Mouse (Mus musculus) cerebellum, adult (tissue): ENCODE measurements around the gene Tex22.
A peak's percentile ranks its signal among the peaks of the same experiment; 100 is the strongest.

Source experiments
- ATAC-seq: cut with Nextera tagmentation; 2 replicates; pipeline ENCODE4 v1.9.2; 2017; ENCODE audit warnings: mild to moderate bottlenecking, moderate library complexity, mixed read lengths; ENCODE audit not compliant: insufficient number of reproducible peaks, low FRiP score, low TSS enrichment

Tex22 gene

GRCm38 (mm10) chr12:113074329-113075062 lies at the start of gene Tex22:
Tex22 (plus strand) TSS chr12:113074502.
- peak; percentile 81 for ATAC-seq

GRCm38 (mm10) chr12:113026557-113026956 lies 47.7 kb upstream of the Tex22 start:
- no peak for ATAC-seq

- ATAC-seq = no peak
Measured at GRCm38 (mm10) chr12:113027495-113027894, 46.8 kb upstream of the Tex22 start.

- no peak for ATAC-seq
Measured at GRCm38 (mm10) chr12:113028067-113028466, 46.2 kb upstream of the Tex22 start.

- no peak for ATAC-seq
Measured at GRCm38 (mm10) chr12:113028898-113029297, 45.4 kb upstream of the Tex22 start.

- no peak for ATAC-seq
Measured at GRCm38 (mm10) chr12:113030046-113030445, 44.3 kb upstream of the Tex22 start.

- ATAC-seq = no peak
Measured at GRCm38 (mm10) chr12:113030993-113031392, 43.3 kb upstream of the Tex22 start.

- ATAC-seq = no peak
Measured at GRCm38 (mm10) chr12:113031441-113031840, 42.9 kb upstream of the Tex22 start.

- no peak for ATAC-seq
Measured at GRCm38 (mm10) chr12:113032296-113033250, 41.7 kb upstream of the Tex22 start.

- no peak for ATAC-seq
Measured at GRCm38 (mm10) chr12:113035093-113035492, 39.2 kb upstream of the Tex22 start.

GRCm38 (mm10) chr12:113036996-113037395 lies 37.3 kb upstream of the Tex22 start:
- ATAC-seq = no peak

- ATAC-seq = no peak
Measured at GRCm38 (mm10) chr12:113038414-113038813, 35.9 kb upstream of the Tex22 start.

- ATAC-seq = no peak
Measured at GRCm38 (mm10) chr12:113041481-113042439, 32.5 kb upstream of the Tex22 start.

- ATAC-seq = no peak
Measured at GRCm38 (mm10) chr12:113042543-113042942, 31.8 kb upstream of the Tex22 start.

- peak; percentile 82 for ATAC-seq
Measured at GRCm38 (mm10) chr12:113044916-113045677, 29.2 kb upstream of the Tex22 start.

- no peak for ATAC-seq
Measured at GRCm38 (mm10) chr12:113046861-113047260, 27.4 kb upstream of the Tex22 start.

GRCm38 (mm10) chr12:113048103-113048502 lies 26.2 kb upstream of the Tex22 start:
- ATAC-seq = no peak

- ATAC-seq = no peak
Measured at GRCm38 (mm10) chr12:113049836-113050235, 24.5 kb upstream of the Tex22 start.

GRCm38 (mm10) chr12:113050671-113051070 lies 23.6 kb upstream of the Tex22 start:
- ATAC-seq = no peak
